Mouse (Mus musculus) kidney, adult 2 months (tissue): Measurements from ENCODE around the gene Ube2m.

Experiments used
- CTCF ChIP-seq: fragments of 200-500 bp; conservative IDR thresholded peaks from 2 replicates; pipeline ENCODE4 v1.5.1; 2011; ENCODE audit warnings: low read depth, mild to moderate bottlenecking, control low read depth, low read length, moderate library complexity, mixed read lengths; ENCODE audit not compliant: insufficient read depth, insufficient read length
- POLR2A ChIP-seq: fragments of 200-500 bp; IDR thresholded peaks from one replicate; pipeline ENCODE4 v1.6.1; 2011; ENCODE audit warnings: low read depth, low read length, control low read depth

- TF ChIP-seq CTCF = no peak
- TF ChIP-seq POLR2A = no peak
Measured at GRCm38 (mm10) chr7:12997230-12997629, 40.8 kb downstream of the Ube2m start.
